Mouse (Mus musculus): Measurements from ENCODE around the gene Commd6.

- TF ChIP-seq POLR2A (IDR thresholded peaks at IDR 0.05; ENCODE audit: control insufficient read depth, extremely low read depth, insufficient read depth, low read length, poor library complexity) (no peak), CTCF (IDR thresholded peaks at IDR 0.05; ENCODE audit: borderline replicate concordance, control insufficient read depth, extremely low read depth, insufficient read depth, low read length, poor library complexity) (no peak)
These were observed 25.6 kb upstream of the Commd6 start for GRCm38 (mm10) chr14:101666056-101666455.
